Mouse (Mus musculus) neural tube, embryonic 12.5 days (tissue): ENCODE results near the gene Myo1d. TPM values are rescaled to one million over a fixed set of nuclear protein-coding genes. Genes with fewer than 3 reads are reported as not detected.

Experiments
- ATAC-seq: fragments of 200-750 bp; cut with Nextera tagmentation; 2 replicates; pipeline ENCODE4 v1.8.0; 2017; ENCODE audit warnings: low read depth, mild to moderate bottlenecking, moderate TSS enrichment, moderate library complexity; ENCODE audit not compliant: low FRiP score
- H3K27ac ChIP-seq: fragments of 300-500 bp; sonication (generic); 2 replicates; pipeline ENCODE4 v1.5.1; 2016
- H3K27me3 ChIP-seq: fragments of 300-500 bp; sonication (generic); replicated peaks from 2 replicates; pipeline ENCODE4 v1.6.1; 2016; ENCODE audit warnings: mild to moderate bottlenecking
- H3K36me3 ChIP-seq: fragments of 300-500 bp; sonication (generic); 2 replicates; pipeline ENCODE4 v1.6.1; 2016; ENCODE audit warnings: mild to moderate bottlenecking
- H3K4me1 ChIP-seq: fragments of 300-500 bp; sonication (generic); 2 replicates; pipeline ENCODE4 v1.6.1; 2016
- H3K4me2 ChIP-seq: fragments of 300-500 bp; sonication (generic); replicated peaks from 2 replicates; pipeline ENCODE4 v1.6.1; 2016; ENCODE audit warnings: mild to moderate bottlenecking
- H3K4me3 ChIP-seq: fragments of 300-500 bp; sonication (generic); 2 replicates; pipeline ENCODE4 v1.5.1; 2016
- H3K9ac ChIP-seq: fragments of 300-500 bp; sonication (generic); 2 replicates; pipeline ENCODE4 v1.6.1; 2016; ENCODE audit warnings: mild to moderate bottlenecking
- H3K9me3 ChIP-seq: fragments of 300-500 bp; sonication (generic); 2 replicates; pipeline ENCODE4 v1.6.1; 2016; ENCODE audit warnings: mild to moderate bottlenecking
- WGBS: fragments of 180-500 bp; shearing (Covaris S2); methylation state at CpG from one replicate; pipeline ENCODE4 v1.1.7; 2016; 5-methylcytosine and 5-hydroxymethylcytosine counted together
- polyA plus RNA-seq: library from polyadenylated mRNA; unstranded; fragments of >200 nt; fragmentation: Nextera tagmentation; extraction: Ambion mirVana; gene quantifications from 2 replicates; pipeline ENCODE4 v1.2.1, GENCODE M21; 2016

The Myo1d gene
- polyA plus RNA-seq, 1 experiment from 2014 or later: 2.2 TPM

GRCm38 (mm10) chr11:80799979-80800378 lies 20.2 kb upstream of the Myo1d start:
- H3K4me2 ChIP-seq: no peak overlapping the region
- no peak overlapping the region for H3K4me3 ChIP-seq
- WGBS: 58% methylated on average over 3 of the region's 3 CpGs
- no peak overlapping the region for H3K9ac ChIP-seq
- H3K9me3 ChIP-seq: 0 out of 2 replicates have a peak, but pooled peaks cover under 1% of the 10 kb centered on the region
- no peak for ATAC-seq
- no peaks in the 10 kb centered on the region for H3K36me3 ChIP-seq
- H3K27me3 ChIP-seq: no peaks in the 10 kb centered on the region
- H3K4me1 ChIP-seq: no peaks in the 10 kb centered on the region
- no peak overlapping the region for H3K27ac ChIP-seq

GRCm38 (mm10) chr11:80795431-80795830 lies 15.6 kb upstream of the Myo1d start:
- no peaks in the 10 kb centered on the region for H3K36me3 ChIP-seq
- no peak overlapping the region for H3K4me3 ChIP-seq
- no peaks in the 10 kb centered on the region for H3K4me1 ChIP-seq
- no peaks in the 10 kb centered on the region for H3K9me3 ChIP-seq
- H3K4me2 ChIP-seq: no peak overlapping the region
- H3K27ac ChIP-seq: no peak overlapping the region
- WGBS: 81% methylated on average over 8 of the region's 8 CpGs
- no peaks in the 10 kb centered on the region for H3K27me3 ChIP-seq
- no peak for ATAC-seq
- no peak overlapping the region for H3K9ac ChIP-seq

- H3K36me3 ChIP-seq: no peaks in the 10 kb centered on the region
- no peaks in the 10 kb centered on the region for H3K27me3 ChIP-seq
- H3K4me1 ChIP-seq: no peaks in the 10 kb centered on the region
- ATAC-seq: no peak
- no peak overlapping the region for H3K9ac ChIP-seq
- WGBS: 97% methylated on average over 4 of the region's 4 CpGs
- H3K27ac ChIP-seq: no peak overlapping the region
- H3K4me2 ChIP-seq: no peak overlapping the region
- no peaks in the 10 kb centered on the region for H3K9me3 ChIP-seq
- H3K4me3 ChIP-seq: no peak overlapping the region
Observed at GRCm38 (mm10) chr11:80794290-80794689, 14.5 kb upstream of the Myo1d start.

- H3K27me3 ChIP-seq: no peaks in the 10 kb centered on the region
- no peak for ATAC-seq
Observed at GRCm38 (mm10) chr11:80793386-80793785, 13.6 kb upstream of the Myo1d start.

GRCm38 (mm10) chr11:80791677-80792432 lies 12.0 kb upstream of the Myo1d start:
- WGBS: 78% methylated on average over 3 of the region's 3 CpGs
- no peak overlapping the region for H3K9ac ChIP-seq

More at GRCm38 (mm10) chr11:80793386-80793785, 13.6 kb upstream of the Myo1d start:
- Histone ChIP-seq H3K36me3 (no peaks in the 10 kb centered on the region), H3K9ac (no peak overlapping the region), H3K9me3 (no peaks in the 10 kb centered on the region), H3K4me1 (no peaks in the 10 kb centered on the region), H3K27ac (no peak overlapping the region), H3K4me3 (no peak overlapping the region), H3K4me2 (no peak overlapping the region)
- WGBS: 90% methylated on average over 4 of the region's 4 CpGs

GRCm38 (mm10) chr11:80790413-80790812 lies 10.6 kb upstream of the Myo1d start:
- ATAC-seq: no peak
- Histone ChIP-seq H3K36me3 (no peaks in the 10 kb centered on the region), H3K4me2 (no peak overlapping the region), H3K27me3 (no peaks in the 10 kb centered on the region), H3K9ac (no peak overlapping the region), H3K27ac (no peak overlapping the region), H3K4me3 (no peak overlapping the region), H3K9me3 (no peaks in the 10 kb centered on the region), H3K4me1 (no peaks in the 10 kb centered on the region)
- WGBS: 67% methylated on average over 3 of the region's 3 CpGs

More at GRCm38 (mm10) chr11:80791677-80792432, 12.0 kb upstream of the Myo1d start:
- Histone ChIP-seq H3K27me3 (no peaks in the 10 kb centered on the region), H3K9me3 (no peaks in the 10 kb centered on the region), H3K36me3 (no peaks in the 10 kb centered on the region), H3K4me1 (no peaks in the 10 kb centered on the region), H3K4me3 (no peak overlapping the region), H3K27ac (no peak overlapping the region), H3K4me2 (no peak overlapping the region)
- no peak for ATAC-seq

GRCm38 (mm10) chr11:80789647-80790240 lies 9.9 kb upstream of the Myo1d start:
- no peaks in the 10 kb centered on the region for H3K4me1 ChIP-seq
- no peaks in the 10 kb centered on the region for H3K36me3 ChIP-seq
- H3K27ac ChIP-seq: no peak overlapping the region
- WGBS: 41% methylated on average over 7 of the region's 7 CpGs
- no peak overlapping the region for H3K4me3 ChIP-seq
- no peak overlapping the region for H3K9ac ChIP-seq
- H3K9me3 ChIP-seq: no peaks in the 10 kb centered on the region
- ATAC-seq: no peak
- H3K4me2 ChIP-seq: no peak overlapping the region
- H3K27me3 ChIP-seq: no peaks in the 10 kb centered on the region

GRCm38 (mm10) chr11:80785672-80786071 lies 5.8 kb upstream of the Myo1d start:
- no peaks in the 10 kb centered on the region for H3K36me3 ChIP-seq
- H3K9me3 ChIP-seq: no peaks in the 10 kb centered on the region
- H3K27ac ChIP-seq: no peak overlapping the region
- no peak overlapping the region for H3K4me3 ChIP-seq
- no peaks in the 10 kb centered on the region for H3K4me1 ChIP-seq
- 88% methylated on average over 5 of the region's 5 CpGs for WGBS
- no peak overlapping the region for H3K9ac ChIP-seq
- no peaks in the 10 kb centered on the region for H3K27me3 ChIP-seq
- no peak overlapping the region for H3K4me2 ChIP-seq
- ATAC-seq: no peak

GRCm38 (mm10) chr11:80784294-80784743 lies 4.5 kb upstream of the Myo1d start:
- no peak overlapping the region for H3K4me3 ChIP-seq
- no peak overlapping the region for H3K9ac ChIP-seq
- H3K27me3 ChIP-seq: 0 out of 2 replicates have a peak, but pooled peaks cover 3% of the 10 kb centered on the region
- ATAC-seq: no peak
- no peaks in the 10 kb centered on the region for H3K9me3 ChIP-seq
- 15% methylated on average over 3 of the region's 3 CpGs for WGBS
- no peak overlapping the region for H3K4me2 ChIP-seq
- 0 out of 2 replicates have a peak, but pooled peaks cover 1% of the 10 kb centered on the region for H3K4me1 ChIP-seq
- no peak overlapping the region for H3K27ac ChIP-seq
- no peaks in the 10 kb centered on the region for H3K36me3 ChIP-seq

GRCm38 (mm10) chr11:80783460-80783859 lies 3.6 kb upstream of the Myo1d start:
- Histone ChIP-seq H3K27ac (no peak overlapping the region), H3K9ac (no peak overlapping the region), H3K4me2 (no peak overlapping the region), H3K27me3 (0 out of 2 replicates have a peak, but pooled peaks cover 6% of the 10 kb centered on the region), H3K36me3 (no peaks in the 10 kb centered on the region), H3K9me3 (no peaks in the 10 kb centered on the region), H3K4me3 (no peak overlapping the region), H3K4me1 (0 out of 2 replicates have a peak, but pooled peaks cover 6% of the 10 kb centered on the region)
- 77% methylated on average over 7 of the region's 7 CpGs for WGBS
- ATAC-seq: no peak

- Histone ChIP-seq H3K9me3 (no peaks in the 10 kb centered on the region), H3K4me1 (0 out of 2 replicates have a peak, but pooled peaks cover 6% of the 10 kb centered on the region), H3K9ac (no peak overlapping the region), H3K4me3 (no peak overlapping the region), H3K4me2 (no peak overlapping the region), H3K36me3 (no peaks in the 10 kb centered on the region), H3K27ac (no peak overlapping the region), H3K27me3 (0 out of 2 replicates have a peak, but pooled peaks cover 6% of the 10 kb centered on the region)
- no peak for ATAC-seq
- 97% methylated on average over 2 of the region's 2 CpGs for WGBS
Observed at GRCm38 (mm10) chr11:80781535-80781934, 1.7 kb upstream of the Myo1d start.

- H3K4me1 ChIP-seq: 0 out of 2 replicates have a peak, but pooled peaks cover 6% of the 10 kb centered on the region
- H3K27ac ChIP-seq: no peak overlapping the region
- no peak for ATAC-seq
- H3K9me3 ChIP-seq: no peaks in the 10 kb centered on the region
- peak overlapping the region; percentile 65; the same call in 1 of the 2 replicates for H3K9ac ChIP-seq
- 3% methylated on average over 18 of the region's 18 CpGs for WGBS
- peak overlapping the region; percentile 69 for H3K4me3 ChIP-seq
- peak overlapping the region; percentile 80 for H3K4me2 ChIP-seq
- 0 out of 2 replicates have a peak, but pooled peaks cover 6% of the 10 kb centered on the region for H3K27me3 ChIP-seq
- no peaks in the 10 kb centered on the region for H3K36me3 ChIP-seq
Observed at GRCm38 (mm10) chr11:80778916-80779526, 804 bp downstream of the Myo1d start.
